Mouse (Mus musculus) limb, embryonic 14.5 days (tissue): ENCODE measurements around the gene C1s1. TPM values are rescaled to one million over a fixed set of nuclear protein-coding genes. Genes with fewer than 3 reads are reported as not detected.
"Not testable (repeated sequence)": the region's sequence is repeated elsewhere in the genome, so short reads cannot be mapped to it uniquely, and the experiment has no call there.

Experiments used
- ATAC-seq: fragments of 200-750 bp; cut with Nextera tagmentation; 2 replicates; pipeline ENCODE4 v1.8.0; 2017; ENCODE audit warnings: low read depth, moderate number of reproducible peaks, moderate TSS enrichment; ENCODE audit not compliant: low FRiP score
- DNase-seq: peaks from one replicate; pipeline ENCODE4 v3.0.0-alpha.2; 2015; ENCODE audit warnings: low spot score
- H3K27ac ChIP-seq: fragments of 300-500 bp; sonication (generic); replicated peaks from 2 replicates; pipeline ENCODE4 v1.5.1; 2014; ENCODE audit warnings: low read depth, mild to moderate bottlenecking, low read length, moderate library complexity, mixed read lengths
- H3K27me3 ChIP-seq: fragments of 300-500 bp; sonication (generic); 2 replicates; pipeline ENCODE4 v1.6.1; 2014; ENCODE audit warnings: low read length, mixed read lengths; ENCODE audit not compliant: control insufficient read depth, insufficient read depth
- H3K36me3 ChIP-seq: fragments of 300-500 bp; sonication (generic); 2 replicates; pipeline ENCODE4 v1.6.1; 2014; ENCODE audit warnings: mild to moderate bottlenecking, low read length, moderate library complexity, mixed read lengths; ENCODE audit not compliant: control insufficient read depth, insufficient read depth
- H3K4me1 ChIP-seq: fragments of 300-500 bp; sonication (generic); 2 replicates; pipeline ENCODE4 v1.6.1; 2014; ENCODE audit warnings: antibody characterized with exemption, low read length, mixed read lengths; ENCODE audit not compliant: control insufficient read depth, insufficient read depth
- H3K4me2 ChIP-seq: fragments of 300-500 bp; sonication (generic); replicated peaks from 2 replicates; pipeline ENCODE4 v1.6.1; 2014; ENCODE audit warnings: low read depth, mild to moderate bottlenecking, low read length, moderate library complexity; ENCODE audit not compliant: severe bottlenecking
- H3K4me3 ChIP-seq: fragments of 300-500 bp; sonication (generic); replicated peaks from 2 replicates; pipeline ENCODE4 v1.5.1; 2014; ENCODE audit warnings: low read length
- H3K9ac ChIP-seq: fragments of 300-500 bp; sonication (generic); 2 replicates; pipeline ENCODE4 v1.6.1; 2014; ENCODE audit warnings: mild to moderate bottlenecking, low read depth, low read length, moderate library complexity; ENCODE audit not compliant: severe bottlenecking
- H3K9me3 ChIP-seq: fragments of 300-500 bp; sonication (generic); 2 replicates; pipeline ENCODE4 v1.6.1; 2016; ENCODE audit warnings: low read length; ENCODE audit not compliant: control insufficient read depth
- POLR2A ChIP-seq: fragments of 200-500 bp; IDR thresholded peaks from 2 replicates; pipeline ENCODE4 v1.8.0; 2012; ENCODE audit warnings: inconsistent platforms, mild to moderate bottlenecking, moderate library complexity, borderline replicate concordance; ENCODE audit not compliant: insufficient read depth, insufficient read length; ENCODE audit errors: extremely low read depth
- WGBS: fragments of 180-500 bp; shearing (Covaris S2); extraction: QIAGEN DNeasy Blood & Tissue Kit; methylation state at CpG from one replicate; pipeline ENCODE4 v1.1.7; 2014; 5-methylcytosine and 5-hydroxymethylcytosine counted together
- polyA plus RNA-seq, 2 experiments: library from polyadenylated mRNA; depleted of rRNA in 1 of 2; stranded (reverse) in 1 of 2; unstranded in 1 of 2; fragments of >200 nt; fragmentation: Nextera tagmentation in 1 of 2; extraction: Ambion mirVana in 1 of 2; gene quantifications; 2 replicates each; pipeline versions ENCODE4 v1.2.1 to v1.2.3; 2012 to 2014

Gene C1s1
- polyA plus RNA-seq (2012; rRNA removed) (7.9 and 8.5 TPM in 2 replicates), polyA plus RNA-seq (2014; fragmentation: Nextera tagmentation; extraction: Ambion mirVana) (3.3 and 3.4 TPM in 2 replicates)

DNA sequence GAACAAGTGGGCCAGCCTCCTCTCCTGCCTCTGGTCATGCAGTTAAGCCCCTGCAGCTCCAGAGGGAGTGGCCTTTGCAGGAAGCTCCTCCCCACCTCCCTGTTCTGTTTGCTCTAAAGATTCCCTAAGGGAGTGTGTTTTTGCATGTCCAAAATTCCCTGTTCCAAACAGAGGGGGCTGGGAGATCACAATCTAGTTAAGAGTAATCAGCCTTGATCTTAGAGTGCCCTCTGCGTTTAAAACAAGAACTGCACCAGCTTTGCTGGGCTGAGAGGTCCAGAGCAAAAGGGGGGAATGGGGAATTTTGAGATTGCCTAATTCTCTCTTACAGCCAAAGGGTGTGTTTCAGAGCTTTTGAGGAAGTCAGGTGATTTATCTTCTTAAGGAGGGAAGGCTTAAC lies at the start of gene C1s1:
C1s1 (minus strand) TSS at position 76 of the 400 bp plus-strand sequence.
- not testable (repeated sequence) for H3K4me2 ChIP-seq, ATAC-seq, H3K4me3 ChIP-seq, H3K36me3 ChIP-seq, H3K27ac ChIP-seq, H3K4me1 ChIP-seq, H3K9ac ChIP-seq, H3K9me3 ChIP-seq, DNase-seq, H3K27me3 ChIP-seq
- WGBS: 11% methylated on average over 1 of the region's 1 CpGs

- no peak overlapping the region for H3K9ac ChIP-seq
- no peaks in the 10 kb centered on the region for H3K4me1 ChIP-seq
- no peaks in the 10 kb centered on the region for H3K27me3 ChIP-seq
- H3K27ac ChIP-seq: no peak overlapping the region
- ATAC-seq: no peak
- H3K36me3 ChIP-seq: no peaks in the 10 kb centered on the region
- TF ChIP-seq POLR2A: no peak
- H3K4me3 ChIP-seq: no peak overlapping the region
- H3K9me3 ChIP-seq: no peaks in the 10 kb centered on the region
- DNase-seq: no peak
- H3K4me2 ChIP-seq: no peak overlapping the region
Observed at GRCm38 (mm10) chr6:124588771-124589170, 46.6 kb upstream of the C1s1 start.

GRCm38 (mm10) chr6:124586266-124586665 lies 44.1 kb upstream of the C1s1 start:
- no peak for DNase-seq
- H3K9me3 ChIP-seq: no peaks in the 10 kb centered on the region
- no peaks in the 10 kb centered on the region for H3K27me3 ChIP-seq
- H3K4me1 ChIP-seq: no peaks in the 10 kb centered on the region
- H3K9ac ChIP-seq: no peak overlapping the region
- H3K27ac ChIP-seq: no peak overlapping the region
- H3K36me3 ChIP-seq: no peaks in the 10 kb centered on the region
- ATAC-seq: no peak
- H3K4me2 ChIP-seq: no peak overlapping the region
- 66% methylated on average over 4 of the region's 4 CpGs for WGBS
- H3K4me3 ChIP-seq: no peak overlapping the region
- TF ChIP-seq POLR2A: no peak

DNA sequence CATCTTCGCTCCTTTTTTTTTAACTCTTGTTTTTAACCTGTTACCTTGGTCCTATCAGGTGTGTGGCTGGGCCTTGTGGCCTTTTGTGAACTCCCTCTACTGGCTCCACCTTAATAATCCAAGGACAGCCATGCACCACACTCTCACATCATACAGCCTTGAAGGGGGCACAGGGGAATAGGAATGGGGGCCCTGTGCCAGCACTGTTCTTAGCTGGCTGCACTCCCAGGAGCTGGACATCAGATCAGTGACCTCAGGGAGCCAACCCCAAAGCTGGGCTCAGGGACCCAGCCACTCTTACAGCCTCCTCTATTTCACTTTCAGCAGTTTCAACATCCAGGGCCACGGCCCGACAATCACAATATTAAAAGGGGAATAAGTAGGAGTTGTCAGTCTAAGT lies 43.6 kb upstream of the C1s1 start:
- Histone ChIP-seq H3K9me3 (no peaks in the 10 kb centered on the region), H3K4me3 (no peak overlapping the region), H3K9ac (no peak overlapping the region), H3K27ac (no peak overlapping the region), H3K36me3 (no peaks in the 10 kb centered on the region), H3K4me1 (no peaks in the 10 kb centered on the region), H3K4me2 (no peak overlapping the region), H3K27me3 (no peaks in the 10 kb centered on the region)
- no peak for DNase-seq
- TF ChIP-seq POLR2A: no peak
- ATAC-seq: no peak
- WGBS: 89% methylated on average over 3 of the region's 3 CpGs

GRCm38 (mm10) chr6:124584935-124585334 lies 42.8 kb upstream of the C1s1 start:
- Histone ChIP-seq H3K4me1 (no peaks in the 10 kb centered on the region), H3K27ac (no peak overlapping the region), H3K27me3 (no peaks in the 10 kb centered on the region), H3K9me3 (no peaks in the 10 kb centered on the region), H3K4me3 (no peak overlapping the region), H3K36me3 (no peaks in the 10 kb centered on the region), H3K4me2 (no peak overlapping the region), H3K9ac (no peak overlapping the region)
- DNase-seq (no peak), ATAC-seq (no peak)
- TF ChIP-seq POLR2A: no peak
- WGBS: 80% methylated on average over 3 of the region's 3 CpGs

- Histone ChIP-seq H3K27ac (no peak overlapping the region), H3K4me2 (no peak overlapping the region), H3K36me3 (no peaks in the 10 kb centered on the region), H3K4me1 (no peaks in the 10 kb centered on the region), H3K9me3 (no peaks in the 10 kb centered on the region), H3K27me3 (no peaks in the 10 kb centered on the region), H3K4me3 (no peak overlapping the region), H3K9ac (no peak overlapping the region)
- WGBS: 93% methylated on average over 1 of the region's 1 CpGs
- no peak for TF ChIP-seq POLR2A
- DNase-seq (no peak), ATAC-seq (no peak)
Observed at GRCm38 (mm10) chr6:124582231-124582630, 40.1 kb upstream of the C1s1 start.

- not testable (repeated sequence) for H3K36me3 ChIP-seq, DNase-seq, H3K9me3 ChIP-seq, H3K4me3 ChIP-seq, H3K4me1 ChIP-seq, H3K27ac ChIP-seq, H3K27me3 ChIP-seq, H3K4me2 ChIP-seq, H3K9ac ChIP-seq, ATAC-seq
- WGBS: 85% methylated on average over 7 of the region's 7 CpGs
Observed at GRCm38 (mm10) chr6:124580155-124580554, 38.0 kb upstream of the C1s1 start.

- not testable (repeated sequence) for H3K36me3 ChIP-seq, H3K4me3 ChIP-seq
Observed at GRCm38 (mm10) chr6:124575155-124575678, 33.1 kb upstream of the C1s1 start.

More at GRCm38 (mm10) chr6:124575155-124575678, 33.1 kb upstream of the C1s1 start:
- H3K27me3 ChIP-seq, DNase-seq, ATAC-seq, H3K9me3 ChIP-seq, H3K4me2 ChIP-seq, H3K4me1 ChIP-seq, H3K27ac ChIP-seq, H3K9ac ChIP-seq: not testable (repeated sequence)
- 79% methylated on average over 3 of the region's 3 CpGs for WGBS
